8 mouse cellular contexts compared by ENCODE assay signal in genomic region chr7:98171141-98172073, GRCm38 (mm10). TPM values are rescaled to one million over a fixed set of nuclear protein-coding genes. Genes with fewer than 3 reads are reported as not detected.
DNase-seq lines count a peak whose midpoint lies in the region; ATAC-seq and TF ChIP-seq lines count a peak whose summit lies in the region.

No protein-coding gene starts in this region.

- no peak for DNase-seq in kidney, adult 8-10 months
- peak; percentile 68 for DNase-seq in brain, adult 2 months (ENCODE audit: low read depth, low spot score)
- DNase-seq in heart, adult 2 months, result peak; percentile 71 to 82
- DNase-seq in layer of hippocampus, adult 9-11 months, result no peak
- no peak for DNase-seq in layer of hippocampus, adult 11-12 months (ENCODE audit: low spot score)

- no peak for TF ChIP-seq POLR2A in heart, adult 2 months (IDR thresholded peaks at IDR 0.05; ENCODE audit: insufficient read depth, low read depth, low read length)

- WGBS in kidney, embryonic 15.5 days, result 75% methylated on average over 6 of the region's 6 CpGs
- WGBS in heart, adult 2 months, result 58% methylated on average over 6 of the region's 6 CpGs
- 69% methylated on average over 6 of the region's 6 CpGs for WGBS in intestine, postnatal 0 days

- H3K27ac ChIP-seq in kidney, embryonic 15.5 days, result peak overlapping the region; percentile 64
- peak overlapping the region; percentile 52 for H3K27ac ChIP-seq in heart, adult 2 months
- no peak overlapping the region for H3K27ac ChIP-seq in intestine, postnatal 0 days (ENCODE audit: low read depth, low read length)

- 0 out of 2 replicates have a peak overlapping the region, but pooled peaks have one; percentile 8 for H3K4me2 ChIP-seq in kidney, embryonic 15.5 days
- H3K4me2 ChIP-seq in intestine, postnatal 0 days (replicated peaks; ENCODE audit: low read depth), result no peak overlapping the region

- no peak overlapping the region for H3K4me3 ChIP-seq in kidney, embryonic 15.5 days (replicated peaks)
- H3K4me3 ChIP-seq in heart, adult 2 months, result no peak overlapping the region
- H3K4me3 ChIP-seq in intestine, postnatal 0 days (ENCODE audit: low read depth, low read length), result no peak overlapping the region
- H3K4me3 ChIP-seq in megakaryocyte, embryonic 14.5 days (replicated peaks), result peak overlapping the region; percentile 81

- TF ChIP-seq EP300 in heart, adult 2 months (IDR thresholded peaks at IDR 0.05; ENCODE audit: insufficient read depth, low read depth, low read length), result 0 out of 2 replicates have a peak, but pooled peaks have one; percentile 30

- H3K36me3 ChIP-seq in kidney, embryonic 15.5 days, result no peaks in the 10 kb centered on the region
- H3K36me3 ChIP-seq in heart, adult 2 months (ENCODE audit: control insufficient read depth, insufficient read depth, low read length), result no peaks in the 10 kb centered on the region
- no peaks in the 10 kb centered on the region for H3K36me3 ChIP-seq in intestine, postnatal 0 days (ENCODE audit: control insufficient read depth, insufficient read depth)
- peaks cover 53% of the 10 kb centered on the region for H3K36me3 ChIP-seq in megakaryocyte, embryonic 14.5 days (replicated peaks; ENCODE audit: low read length)

- ATAC-seq in kidney, embryonic 15.5 days (replicated peaks; ENCODE audit: low FRiP score), result peak; percentile 75
- ATAC-seq in intestine, postnatal 0 days, result peak; percentile 16; the same call in 1 of the 2 replicates

- H3K27me3 ChIP-seq in kidney, embryonic 15.5 days, result no peaks in the 10 kb centered on the region
- H3K27me3 ChIP-seq in heart, adult 2 months (ENCODE audit: control insufficient read depth, insufficient read depth, low read length), result no peaks in the 10 kb centered on the region
- no peaks in the 10 kb centered on the region for H3K27me3 ChIP-seq in intestine, postnatal 0 days (replicated peaks; ENCODE audit: control insufficient read depth, insufficient read depth, low read length)
- no peaks in the 10 kb centered on the region for H3K27me3 ChIP-seq in megakaryocyte, embryonic 14.5 days (replicated peaks)

- H3K79me2 ChIP-seq in heart, adult 2 months (replicated peaks; ENCODE audit: control insufficient read depth, insufficient read depth, low read length), result no peaks in the 10 kb centered on the region

- H3K9ac ChIP-seq in kidney, embryonic 15.5 days, result no peak overlapping the region
- no peak overlapping the region for H3K9ac ChIP-seq in heart, adult 2 months (ENCODE audit: low read depth, low read length)
- H3K9ac ChIP-seq in intestine, postnatal 0 days (ENCODE audit: low read depth, low read length), result peak overlapping the region; percentile 17; the same call in 1 of the 2 replicates

- H3K4me1 ChIP-seq in kidney, embryonic 15.5 days, result peaks cover 29% of the 10 kb centered on the region
- H3K4me1 ChIP-seq in heart, adult 2 months (ENCODE audit: control insufficient read depth, insufficient read depth, low read length), result peaks cover 3% of the 10 kb centered on the region; the same call in 1 of the 2 replicates
- H3K4me1 ChIP-seq in intestine, postnatal 0 days (replicated peaks; ENCODE audit: control insufficient read depth, insufficient read depth, low read length), result no peaks in the 10 kb centered on the region
- peaks cover 92% of the 10 kb centered on the region for H3K4me1 ChIP-seq in megakaryocyte, embryonic 14.5 days

- intact Hi-C loops in heart, adult 2 months (cut with DNase I), result no loop called here

- no peaks in the 10 kb centered on the region for H3K9me3 ChIP-seq in kidney, embryonic 15.5 days (replicated peaks)
- H3K9me3 ChIP-seq in intestine, postnatal 0 days (ENCODE audit: control insufficient read depth), result no peaks in the 10 kb centered on the region
- no peaks in the 10 kb centered on the region for H3K9me3 ChIP-seq in megakaryocyte, embryonic 14.5 days

- no peak for TF ChIP-seq CTCF in heart, adult 2 months (IDR thresholded peaks at IDR 0.05)
- TF ChIP-seq CTCF in intestine, postnatal 0 days (IDR thresholded peaks at IDR 0.05; ENCODE audit: low read depth), result no peak

RNA-seq across cellular contexts. Expression of gene Capn5, which starts 6.7 kb away (rescaled TPM):
- polyA plus RNA-seq in kidney, embryonic 15.5 days (2015; fragmentation: Nextera tagmentation; extraction: Ambion mirVana), result 12.7 and 14.1 TPM in 2 replicates
- 1 to 10 TPM; 1.8 to 2.4 TPM for total RNA-seq in heart, adult 2 months (2021)
- polyA plus RNA-seq in heart, adult 2 months (2012; rRNA removed), result 3.7 and 4.6 TPM in 2 replicates
- polyA plus RNA-seq in intestine, postnatal 0 days (2015; fragmentation: Nextera tagmentation; extraction: Ambion mirVana), result 3.3 and 3.4 TPM in 2 replicates
- 38.7 and 73.9 TPM in 2 replicates for polyA plus RNA-seq in megakaryocyte, embryonic 14.5 days (2012; ENCODE audit: insufficient read depth, low replicate concordance)

RNA-seq across cellular contexts. Expression of gene Omp, which starts 26.1 kb away (rescaled TPM):
- polyA plus RNA-seq in kidney, embryonic 15.5 days (2015; fragmentation: Nextera tagmentation; extraction: Ambion mirVana), result 0.39 and 0.60 TPM in 2 replicates
- total RNA-seq in heart, adult 2 months (2021), result under 1 TPM in 1 of 2 experiments, not detected in 1; 0.14 TPM
- polyA plus RNA-seq in heart, adult 2 months (2012; rRNA removed), result 0.06 TPM in 1 of 2 replicates, not detected in the other
- polyA plus RNA-seq in intestine, postnatal 0 days (2015; fragmentation: Nextera tagmentation; extraction: Ambion mirVana), result 0.10 and 0.26 TPM in 2 replicates
- 0.29 TPM in 1 of 2 replicates, not detected in the other for polyA plus RNA-seq in megakaryocyte, embryonic 14.5 days (2012; ENCODE audit: insufficient read depth, low replicate concordance)

RNA-seq across cellular contexts. Expression of gene B3gnt6, which starts 27.9 kb away (rescaled TPM):
- 0.06 TPM in 1 of 2 replicates, not detected in the other for polyA plus RNA-seq in kidney, embryonic 15.5 days (2015; fragmentation: Nextera tagmentation; extraction: Ambion mirVana)
- not detected for total RNA-seq in heart, adult 2 months (2021)
- polyA plus RNA-seq in heart, adult 2 months (2012; rRNA removed), result 0.06 TPM in 1 of 2 replicates, not detected in the other
- polyA plus RNA-seq in intestine, postnatal 0 days (2015; fragmentation: Nextera tagmentation; extraction: Ambion mirVana), result 0.08 and 0.21 TPM in 2 replicates
- not detected in 2 replicates for polyA plus RNA-seq in megakaryocyte, embryonic 14.5 days (2012; ENCODE audit: insufficient read depth, low replicate concordance)

RNA-seq across cellular contexts. Expression of gene Myo7a, which starts 52.1 kb away (rescaled TPM):
- polyA plus RNA-seq in kidney, embryonic 15.5 days (2015; fragmentation: Nextera tagmentation; extraction: Ambion mirVana), result 14.4 and 15.4 TPM in 2 replicates
- 1 to 10 TPM; 4.5 to 5.9 TPM for total RNA-seq in heart, adult 2 months (2021)
- polyA plus RNA-seq in heart, adult 2 months (2012; rRNA removed), result 7.1 and 10.8 TPM in 2 replicates
- 24.0 and 25.0 TPM in 2 replicates for polyA plus RNA-seq in intestine, postnatal 0 days (2015; fragmentation: Nextera tagmentation; extraction: Ambion mirVana)
- polyA plus RNA-seq in megakaryocyte, embryonic 14.5 days (2012; ENCODE audit: insufficient read depth, low replicate concordance), result 37.5 and 149 TPM in 2 replicates

Comparison
In these comparisons a context has a peak if more than half of its experiments do, and no peak if none do; other contexts are left out.
1. DNase-seq: peak in brain, adult 2 months (single experiment) and heart, adult 2 months (2 of 2); none in kidney, adult 8-10 months (0 of 2), layer of hippocampus, adult 9-11 months (single experiment) and layer of hippocampus, adult 11-12 months (single experiment).